Mouse (Mus musculus): ENCODE data around the gene Mgll. TPM values are rescaled to one million over a fixed set of nuclear protein-coding genes. Genes with fewer than 3 reads are reported as not detected.

The Mgll gene
- total RNA-seq, 2 experiments from 2014 or later = 277 to 282 TPM

- DNase-seq = peak; percentile 49
Measured at GRCm38 (mm10) chr6:88849270-88849669, 125.1 kb downstream of the Mgll start.

- DNase-seq = no peak
Measured at GRCm38 (mm10) chr6:88850034-88850433, 125.8 kb downstream of the Mgll start.

- DNase-seq = no peak
Measured at GRCm38 (mm10) chr6:88854509-88854908, 130.3 kb downstream of the Mgll start.

GRCm38 (mm10) chr6:88855636-88856035, 131.4 kb downstream of the Mgll start:
- DNase-seq = peak; percentile 78

GRCm38 (mm10) chr6:88857249-88857648, 133.0 kb downstream of the Mgll start:
- DNase-seq = peak; percentile 64

GRCm38 (mm10) chr6:88857830-88858229, 133.6 kb downstream of the Mgll start:
- no peak for DNase-seq

- no peak for DNase-seq
Measured at GRCm38 (mm10) chr6:88858341-88858740, 134.1 kb downstream of the Mgll start.

DNA sequence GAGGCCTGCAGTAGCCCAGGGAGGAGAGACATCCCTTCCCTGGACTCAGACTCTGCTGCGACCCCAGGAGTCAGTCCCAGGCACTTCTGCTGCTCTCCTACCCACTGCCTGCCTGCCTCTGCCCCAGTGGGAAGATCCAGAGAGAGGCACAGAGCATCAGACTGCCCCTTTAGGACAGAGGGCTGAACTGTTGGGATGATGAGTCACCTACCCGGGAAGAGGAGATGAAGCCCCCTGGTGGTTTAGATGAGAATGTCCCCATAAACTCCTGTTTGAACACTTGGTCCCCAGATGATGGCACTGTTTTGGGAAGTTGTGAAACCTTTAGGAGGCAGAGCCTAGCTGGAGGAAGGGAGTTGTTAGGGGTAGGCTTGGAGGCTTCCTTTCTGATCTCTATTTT, 136.7 kb downstream of the Mgll start:
- DNase-seq = peak; percentile 61

DNA sequence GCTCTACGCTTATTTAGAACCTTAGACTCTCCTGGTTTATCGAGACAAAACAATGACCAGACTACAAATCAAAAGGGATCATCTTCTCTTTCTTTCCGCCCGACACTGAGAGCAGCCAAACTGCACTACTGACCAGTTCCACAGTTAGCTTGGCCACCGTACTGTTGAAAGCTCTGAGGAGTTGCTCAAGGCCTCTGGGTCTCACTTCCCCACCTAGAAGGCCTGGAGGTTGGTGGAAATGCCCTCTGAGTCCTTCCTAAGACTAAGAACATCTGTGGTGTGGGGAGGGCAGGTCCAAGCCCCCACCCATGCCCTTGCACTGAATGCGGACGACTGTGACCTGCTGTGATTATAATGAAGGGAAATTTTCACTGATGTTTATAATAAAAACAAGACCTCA, 141.5 kb downstream of the Mgll start:
- no peak for DNase-seq

DNA sequence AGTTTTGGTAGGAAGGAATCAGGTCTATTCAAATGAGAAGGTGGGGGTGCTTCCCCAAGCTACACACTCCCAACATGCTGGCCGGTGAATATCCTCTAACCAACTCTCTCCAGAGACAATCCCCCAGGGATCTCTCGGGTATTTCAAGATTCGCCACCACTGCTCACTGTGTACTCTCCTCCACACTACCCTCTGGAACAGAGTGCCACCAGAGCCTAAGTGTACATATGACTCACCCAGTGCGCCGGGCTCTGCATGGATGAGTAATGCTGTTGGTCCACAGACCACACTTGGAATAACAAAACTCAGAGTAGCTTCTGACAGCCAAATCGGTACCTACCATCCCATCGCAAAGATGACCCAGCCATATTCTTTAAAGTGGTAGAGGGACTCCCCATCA, 145.2 kb downstream of the Mgll start:
- peak; percentile 51 for DNase-seq

GRCm38 (mm10) chr6:88870594-88870993, 146.4 kb downstream of the Mgll start:
- no peak for DNase-seq

- no peak for DNase-seq
Measured at GRCm38 (mm10) chr6:88871546-88871945, 147.3 kb downstream of the Mgll start.

- DNase-seq = no peak
Measured at GRCm38 (mm10) chr6:88872811-88873210, 148.6 kb downstream of the Mgll start.

DNA sequence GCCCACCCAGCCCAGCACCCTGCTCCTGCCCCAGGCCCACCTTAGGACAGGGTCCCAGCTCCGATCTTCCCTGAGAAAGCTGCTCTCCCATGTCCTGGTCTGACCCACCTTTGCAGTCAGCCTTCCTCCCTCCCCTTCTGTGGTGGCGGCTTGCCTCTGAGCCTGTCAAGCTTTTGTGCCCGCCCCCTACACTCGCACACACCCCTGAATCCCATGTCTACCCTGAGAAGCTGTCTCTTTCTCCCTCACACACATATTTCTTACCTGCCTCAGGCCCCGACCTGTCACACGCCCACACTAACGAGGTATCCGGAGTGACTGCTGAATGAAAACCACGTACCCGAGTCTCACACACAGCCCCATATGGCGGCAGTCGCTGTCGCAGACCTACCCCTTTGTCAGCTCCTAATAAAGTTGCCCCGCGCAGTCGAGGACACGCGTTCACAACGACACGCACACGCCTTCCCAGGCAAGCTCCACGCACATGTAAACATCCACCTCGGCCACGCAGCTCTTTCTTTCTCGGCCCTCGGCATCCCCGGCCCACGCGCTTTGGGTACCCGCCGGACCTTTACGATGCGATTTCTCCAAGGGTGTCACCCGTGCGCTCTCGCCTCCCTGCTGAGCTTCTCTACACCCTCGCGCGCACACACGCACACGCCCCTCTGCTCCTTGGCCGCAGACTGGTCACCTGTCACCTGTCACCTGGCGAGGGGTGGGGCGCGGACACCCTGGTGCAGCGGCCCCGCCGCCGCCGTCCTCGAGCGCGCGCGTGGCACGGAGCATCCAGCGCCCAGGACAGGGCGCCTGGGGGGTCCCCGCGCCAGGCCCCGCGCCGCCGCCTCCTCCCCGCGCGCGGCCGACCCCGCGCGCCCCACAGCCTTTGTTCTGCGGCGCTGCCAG, 150.0 kb downstream of the Mgll start:
- peak; percentile 34 for DNase-seq

- peak; percentile 88 for DNase-seq
Measured at GRCm38 (mm10) chr6:88874868-88875508, 150.8 kb downstream of the Mgll start, which contains the start of gene Podxl2. TSS of gene Podxl2 (minus strand) at chr6:88875044.

Other genes with a start within 250 kb of the Mgll start
- 100 to 1,000 TPM; 150 to 180 TPM for gene Sec61a1, start 205.5 kb upstream of the Mgll start, total RNA-seq (2021)
- 1 to 10 TPM in 1 of 2 experiments, under 1 TPM in 1; 0.99 to 3.5 TPM for gene Kbtbd12, start 86.5 kb upstream of the Mgll start, total RNA-seq (2021)
- 10 to 100 TPM; 21.9 to 30.5 TPM for gene Abtb1, start 117.6 kb downstream of the Mgll start, total RNA-seq (2021)
- 10 to 100 TPM; 27.8 to 28.3 TPM for gene Podxl2, start 150.6 kb downstream of the Mgll start, total RNA-seq (2021)
- gene Mcm2, start 174.4 kb downstream of the Mgll start, total RNA-seq (2021) = 10 to 100 TPM; 50.0 to 53.5 TPM
- 10 to 100 TPM; 61.0 to 74.0 TPM for gene Tpra1, start 177.8 kb downstream of the Mgll start, total RNA-seq (2021)